Mouse (Mus musculus): ENCODE measurements at regions not wholly inside any gene's neighbourhood (a gene's known extent, or its start where the extent isn't known, plus 50 kb on each side); places are given as distances from the start of the nearest gene placed in this dataset.

DNA sequence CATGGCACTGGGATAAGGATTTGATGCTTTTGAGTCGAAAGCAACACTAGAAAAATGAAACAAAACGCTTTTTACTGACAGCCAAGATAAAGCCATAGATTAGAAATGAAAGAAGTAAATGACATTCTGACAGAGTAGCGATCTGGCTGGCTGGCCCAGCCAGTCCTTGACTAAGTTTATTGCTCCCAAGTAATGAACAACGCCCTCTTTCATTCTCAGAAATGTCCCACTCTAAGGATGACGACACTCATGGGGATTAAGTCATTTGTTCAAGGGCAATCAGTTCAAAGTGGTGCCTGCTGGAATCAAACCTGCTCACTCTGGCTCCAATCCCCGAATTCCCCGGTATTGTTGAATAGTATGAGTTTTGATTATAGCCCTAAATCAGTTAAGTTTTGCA lies 231.1 kb upstream of the F930015N05Rik start:
- TF ChIP-seq CTCF (IDR thresholded peaks at IDR 0.05; ENCODE audit: extremely low read depth, insufficient read depth, low read length) (no peak), POLR2A (IDR thresholded peaks at IDR 0.05; ENCODE audit: extremely low read depth, insufficient read depth, low read length) (no peak)

Data from cortical plate, adult 2 months (tissue).